In genomic region chr6:6914849-6915525, GRCm38 (mm10) we compare ENCODE assay signal across 8 mouse cellular contexts. TPM values are rescaled to one million over a fixed set of nuclear protein-coding genes. Genes with fewer than 3 reads are reported as not detected.
DNase-seq lines count a peak whose midpoint lies in the region; TF ChIP-seq lines count a peak whose summit lies in the region.

No protein-coding gene starts in this region.

- no peak overlapping the region for H3K27ac ChIP-seq in gastrocnemius, adult 2 months

- TF ChIP-seq CTCF in gastrocnemius, adult 2 months (IDR thresholded peaks at IDR 0.05): peak; percentile 77

- no peak for DNase-seq in gastrocnemius, adult 2 months
- DNase-seq in gastrocnemius, adult 8-10 months (ENCODE audit: low spot score in 2 of 2): no peak
- peak; percentile 2 for DNase-seq in T-cell, adult 2 months (ENCODE audit: low spot score)
- peak; percentile 83 for DNase-seq in embryo, embryonic 10 days (ENCODE audit: low spot score)
- peak; percentile 52 to 69 for DNase-seq in heart, postnatal 10 days
- peak; percentile 2 for DNase-seq in large intestine, adult 2 months (ENCODE audit: low read depth, low spot score)
- peak; percentile 57 for DNase-seq in lung, postnatal 14 days
- peak; percentile 51 to 66 for DNase-seq in right cerebral cortex, postnatal 10 days (ENCODE audit: low spot score in 2 of 2)

- H3K4me3 ChIP-seq in gastrocnemius, adult 2 months: no peak overlapping the region

- whole genome bisulfite sequencing in large intestine, adult 2 months: 35% methylated on average over 5 of the region's 5 CpGs

- intact Hi-C loops in gastrocnemius, adult 2 months (cut with DNase I): loop anchor here (10.0 kb wide), 1 partner anchor 1060 kb away; no protein-coding TSS in a partner anchor
- intact Hi-C loops in heart, postnatal 10 days (cut with DNase I): loop anchor here (1.0 kb wide), 3 partner anchors 25 to 1057 kb away; no protein-coding TSS in a partner anchor

RNA-seq across cellular contexts. Expression of gene Dlx5, which starts 33.1 kb away (rescaled TPM):
- total RNA-seq in gastrocnemius, adult 2 months (2021): not detected
- total RNA-seq in gastrocnemius, adult 8-10 months (2022): not detected
- total RNA-seq in heart, postnatal 10 days (2021): under 1 TPM; 0.25 to 0.45 TPM
- polyA plus RNA-seq in large intestine, adult 2 months (2012; rRNA removed): 0.10 TPM in 1 of 2 replicates, not detected in the other

RNA-seq across cellular contexts. Expression of gene Sdhaf3, which starts 40.8 kb away (rescaled TPM):
- 1 to 10 TPM; 4.8 to 6.6 TPM for total RNA-seq in gastrocnemius, adult 2 months (2021)
- total RNA-seq in gastrocnemius, adult 8-10 months (2022): 1 to 10 TPM; 5.6 to 6.5 (median 6.1) TPM
- total RNA-seq in heart, postnatal 10 days (2021): 1 to 10 TPM; 3.8 to 4.0 TPM
- polyA plus RNA-seq in large intestine, adult 2 months (2012; rRNA removed): 0.31 and 0.63 TPM in 2 replicates

RNA-seq across cellular contexts. Expression of gene Dlx6, which starts 51.9 kb away (rescaled TPM):
- total RNA-seq in gastrocnemius, adult 2 months (2021): not detected
- not detected for total RNA-seq in gastrocnemius, adult 8-10 months (2022)
- under 1 TPM in 1 of 2 experiments, not detected in 1; 0.27 TPM for total RNA-seq in heart, postnatal 10 days (2021)
- polyA plus RNA-seq in large intestine, adult 2 months (2012; rRNA removed): not detected in 2 replicates

Comparison
In these comparisons a context has a peak if more than half of its experiments do, and no peak if none do; other contexts are left out.
1. DNase-seq: peak in T-cell, adult 2 months (single experiment), embryo, embryonic 10 days (single experiment), heart, postnatal 10 days (2 of 2), large intestine, adult 2 months (single experiment), lung, postnatal 14 days (single experiment) and right cerebral cortex, postnatal 10 days (2 of 2); none in gastrocnemius, adult 2 months (single experiment) and gastrocnemius, adult 8-10 months (0 of 2).